In the genomic region with DNA sequence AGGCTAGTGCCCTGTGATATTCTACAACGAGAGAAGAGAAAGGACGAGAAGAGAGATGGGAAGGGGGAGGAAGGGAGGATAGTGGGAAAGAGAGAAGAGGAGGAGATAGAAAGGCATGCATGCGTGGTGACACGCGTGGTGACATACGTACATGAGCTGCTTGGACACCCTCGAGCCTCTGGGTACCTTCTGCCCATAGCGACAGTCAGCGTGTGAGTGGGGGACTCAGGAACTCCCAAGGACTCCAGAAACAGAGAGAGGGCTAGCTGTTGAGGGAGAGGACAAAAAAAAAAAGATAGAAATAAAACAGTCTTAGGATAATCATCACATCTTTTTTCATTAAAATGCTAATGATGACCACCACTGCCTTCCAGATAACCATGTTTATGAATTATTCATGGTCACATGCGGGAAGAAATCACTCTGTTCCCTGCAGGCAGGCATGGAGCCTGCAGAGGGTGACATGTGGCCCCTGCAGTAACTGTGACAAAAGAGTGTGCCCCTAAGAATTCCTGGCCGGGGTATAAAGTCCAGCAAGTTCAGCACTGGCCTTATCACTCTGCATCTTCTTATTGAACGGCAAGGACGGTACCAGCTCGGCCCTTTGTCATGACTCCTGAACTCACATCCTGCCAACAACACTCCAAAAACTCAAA, we compare ENCODE assay signal across 21 mouse cellular contexts.
DNase-seq lines count a peak whose midpoint lies in the region; ATAC-seq and TF ChIP-seq lines count a peak whose summit lies in the region.
"Had no signal": no experiment of that assay in that cellular context is flagged by ENCODE, and none has a peak within 500 bp of the region (broad histone marks: within the 10 kb centered on the region; RNA-seq: fewer than 3 reads in every experiment).

No protein-coding gene starts in this region.

- H3K9ac ChIP-seq in forebrain, embryonic 13.5 days: no peak overlapping the region
- H3K9ac ChIP-seq in hindbrain, embryonic 13.5 days: no peak overlapping the region
- H3K9ac ChIP-seq in midbrain, embryonic 11.5 days (ENCODE audit: low read length): no peak overlapping the region
- H3K9ac ChIP-seq: embryonic facial prominence, embryonic 13.5 days; kidney, embryonic 15.5 days; lung, embryonic 14.5 days had no signal

- H3K27ac ChIP-seq in forebrain, embryonic 13.5 days: peak overlapping the region; percentile 54
- H3K27ac ChIP-seq in hindbrain, embryonic 13.5 days: peak overlapping the region; percentile 79
- peak overlapping the region; percentile 32; the same call in 1 of the 2 replicates for H3K27ac ChIP-seq in midbrain, embryonic 11.5 days (ENCODE audit: low read depth, low read length)
- H3K27ac ChIP-seq: embryonic facial prominence, embryonic 13.5 days; kidney, embryonic 15.5 days had no signal

- no peak overlapping the region for H3K4me3 ChIP-seq in forebrain, embryonic 13.5 days
- no peak overlapping the region for H3K4me3 ChIP-seq in hindbrain, embryonic 13.5 days
- no peak overlapping the region for H3K4me3 ChIP-seq in midbrain, embryonic 11.5 days (ENCODE audit: low read depth, low read length)
- H3K4me3 ChIP-seq: embryonic facial prominence, embryonic 13.5 days; kidney, embryonic 15.5 days had no signal

- WGBS in forebrain, embryonic 13.5 days: 70% methylated on average over 14 of the region's 14 CpGs
- 44% methylated on average over 14 of the region's 14 CpGs for WGBS in hindbrain, embryonic 13.5 days
- 68% methylated on average over 14 of the region's 14 CpGs for WGBS in midbrain, embryonic 11.5 days

- no peaks in the 10 kb centered on the region for H3K9me3 ChIP-seq in forebrain, embryonic 13.5 days (replicated peaks)
- no peaks in the 10 kb centered on the region for H3K9me3 ChIP-seq in hindbrain, embryonic 13.5 days
- H3K9me3 ChIP-seq in midbrain, embryonic 11.5 days (ENCODE audit: control insufficient read depth, low read length): no peaks in the 10 kb centered on the region
- H3K9me3 ChIP-seq: embryonic facial prominence, embryonic 13.5 days; kidney, embryonic 15.5 days had no signal

- H3K27me3 ChIP-seq in forebrain, embryonic 13.5 days: no peaks in the 10 kb centered on the region
- H3K27me3 ChIP-seq in hindbrain, embryonic 13.5 days: no peaks in the 10 kb centered on the region
- no peaks in the 10 kb centered on the region for H3K27me3 ChIP-seq in midbrain, embryonic 11.5 days (ENCODE audit: control insufficient read depth, insufficient read depth, low read length)
- H3K27me3 ChIP-seq: embryonic facial prominence, embryonic 13.5 days had no signal

- peaks cover 14% of the 10 kb centered on the region for H3K4me1 ChIP-seq in forebrain, embryonic 13.5 days
- peaks cover 54% of the 10 kb centered on the region for H3K4me1 ChIP-seq in hindbrain, embryonic 13.5 days (replicated peaks)
- peaks cover 10% of the 10 kb centered on the region for H3K4me1 ChIP-seq in midbrain, embryonic 11.5 days (ENCODE audit: control insufficient read depth, insufficient read depth, low read length)

- H3K4me2 ChIP-seq in forebrain, embryonic 13.5 days: no peak overlapping the region
- H3K4me2 ChIP-seq in hindbrain, embryonic 13.5 days: no peak overlapping the region
- H3K4me2 ChIP-seq in midbrain, embryonic 11.5 days: no peak overlapping the region
- H3K4me2 ChIP-seq: embryonic facial prominence, embryonic 13.5 days; heart, embryonic 11.5 days; kidney, embryonic 15.5 days; liver, embryonic 11.5 days; lung, embryonic 14.5 days had no signal

- intact Hi-C loops in gastrocnemius, postnatal 14 days (cut with DNase I; ENCODE audit: low total_unique reads): no loop called here

- TF ChIP-seq POLR2A in brain, embryonic 14.5 days (IDR thresholded peaks at IDR 0.05; ENCODE audit: borderline replicate concordance, extremely low read depth, insufficient read depth, insufficient read length, poor library complexity, severe bottlenecking): no peak

- TF ChIP-seq CTCF in brain, embryonic 14.5 days (IDR thresholded peaks at IDR 0.05; ENCODE audit: borderline replicate concordance, extremely low read depth, insufficient read depth, insufficient read length): 0 out of 2 replicates have a peak, but pooled peaks have one; percentile 1

- peak; percentile 69 for ATAC-seq in forebrain, embryonic 13.5 days
- peak; percentile 36; the same call in 1 of the 2 replicates for ATAC-seq in hindbrain, embryonic 13.5 days (ENCODE audit: low FRiP score)
- ATAC-seq in midbrain, embryonic 11.5 days (ENCODE audit: low FRiP score): peak; percentile 68

- DNase-seq in brain, embryonic 14.5 days (ENCODE audit: low read depth): peak; percentile 63
- DNase-seq in midbrain, embryonic 11.5 days (ENCODE audit: low spot score, missing footprints): no peak
- no peak for DNase-seq in layer of hippocampus, postnatal 25 days (ENCODE audit: extremely low spot score in 1 of 2, low spot score in 1 of 2)
- DNase-seq in c-Kit-positive CD71-positive TER-119-positive erythroid progenitor cells, embryonic 14.5 days (ENCODE audit: low spot score): no peak
- no peak for DNase-seq in gastrocnemius, postnatal 14 days
- no peak for DNase-seq in heart, adult 11 months
- DNase-seq: cerebellum, adult 9-11 months; heart, postnatal 10 days; kidney, postnatal 4 days; layer of hippocampus, adult 9-11 months; lung, embryonic 14.5 days; lung, postnatal 4 days; right cerebral cortex, postnatal 14 days; spleen, adult 18-20 months; thymus, postnatal 25 days had no signal

- H3K36me3 ChIP-seq in forebrain, embryonic 13.5 days (ENCODE audit: poor library complexity, severe bottlenecking): no peaks in the 10 kb centered on the region
- H3K36me3 ChIP-seq in hindbrain, embryonic 13.5 days: no peaks in the 10 kb centered on the region; the same call in 1 of the 2 replicates
- no peaks in the 10 kb centered on the region for H3K36me3 ChIP-seq in midbrain, embryonic 11.5 days (ENCODE audit: control insufficient read depth, insufficient read depth, low read length)
